Comparison of ENCODE assay signal across 8 mouse cellular contexts in the genomic region with DNA sequence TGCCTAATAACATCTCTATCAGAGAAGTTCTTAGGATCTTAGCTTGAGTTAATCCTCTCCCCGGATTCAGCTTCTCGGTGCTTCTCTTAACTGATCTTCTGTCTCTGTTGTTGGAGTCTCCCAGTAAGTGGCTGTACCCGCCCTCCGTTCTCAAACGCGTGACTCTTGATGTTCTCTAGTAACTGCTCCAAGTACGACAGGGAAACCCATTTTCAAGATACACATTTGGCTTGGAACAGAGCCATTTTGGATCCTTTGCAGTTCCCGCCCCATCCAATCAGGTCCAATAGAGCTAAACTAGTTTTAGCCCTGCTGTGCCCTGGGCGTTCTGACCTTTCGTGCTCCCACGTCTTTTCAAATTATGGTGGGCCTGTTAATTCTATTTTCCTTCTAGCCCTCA. TPM values are rescaled to one million over a fixed set of nuclear protein-coding genes. Genes with fewer than 3 reads are reported as not detected.
A peak's percentile ranks its signal among the peaks of the same experiment; 100 is the strongest.
DNase-seq lines count a peak whose midpoint lies in the region; ATAC-seq and TF ChIP-seq lines count a peak whose summit lies in the region.

No protein-coding gene starts in this region.

- H3K36me3 ChIP-seq in hindbrain, postnatal 0 days (ENCODE audit: insufficient read depth, low read length), result 0 out of 2 replicates have a peak, but pooled peaks cover 1% of the 10 kb centered on the region

- TF ChIP-seq CTCF in hindbrain, postnatal 0 days (IDR thresholded peaks at IDR 0.05; ENCODE audit: low read depth), result no peak

- DNase-seq in CD4-positive, CD25-positive, alpha-beta regulatory T cell, adult 2 months (ENCODE audit: low read depth, low spot score), result peak; percentile 25
- DNase-seq in thymus, postnatal 4 days, result peak; percentile 24
- DNase-seq in thymus, postnatal 36 days, result no peak
- DNase-seq in hindbrain, postnatal 0 days (ENCODE audit: low spot score), result peak; percentile 13
- peak; percentile 35 for DNase-seq in lung, postnatal 36 days
- DNase-seq in right cerebral cortex, postnatal 10 days (ENCODE audit: low spot score in 2 of 2), result no peak
- no peak for DNase-seq in adrenal gland, postnatal 14 days

- WGBS in hindbrain, postnatal 0 days, result 8% methylated on average over 11 of the region's 11 CpGs

- H3K4me1 ChIP-seq in hindbrain, postnatal 0 days (ENCODE audit: insufficient read depth, low read length), result no peaks in the 10 kb centered on the region

- H3K27ac ChIP-seq in hindbrain, postnatal 0 days, result peak overlapping the region; percentile 88; the same call in 1 of the 2 replicates

- H3K9ac ChIP-seq in hindbrain, postnatal 0 days (replicated peaks; ENCODE audit: low read length), result peak overlapping the region; percentile 58

- no peak for ATAC-seq in CD4-positive, CD25-positive, alpha-beta regulatory T cell, adult 4 months
- no peak for ATAC-seq in hindbrain, postnatal 0 days

- H3K4me3 ChIP-seq in hindbrain, postnatal 0 days (ENCODE audit: low read length), result peak overlapping the region; percentile 65

- no peaks in the 10 kb centered on the region for H3K9me3 ChIP-seq in hindbrain, postnatal 0 days (ENCODE audit: low read length)

- H3K4me2 ChIP-seq in hindbrain, postnatal 0 days (ENCODE audit: low read depth, low read length), result peak overlapping the region; percentile 97

- H3K27me3 ChIP-seq in hindbrain, postnatal 0 days (ENCODE audit: insufficient read depth, low read length), result no peaks in the 10 kb centered on the region

RNA-seq across cellular contexts. Expression of a gene that starts 0.7 kb away (rescaled TPM):
- 1 to 10 TPM; 4.2 to 4.6 TPM for polyA plus RNA-seq in CD4-positive, CD25-positive, alpha-beta regulatory T cell, adult 4 months (2017; shearing (Covaris generic))
- 3.4 and 4.5 TPM in 2 replicates for total RNA-seq in hindbrain, postnatal 0 days (2014; rRNA removed)
- polyA plus RNA-seq in hindbrain, postnatal 0 days (2015; fragmentation: Nextera tagmentation; extraction: Ambion mirVana), result 1.8 and 2.3 TPM in 2 replicates
- total RNA-seq in adrenal gland, postnatal 14 days (2021), result 4.2 and 4.5 TPM in 2 replicates

RNA-seq across cellular contexts. Expression of a gene that starts 41.4 kb away (rescaled TPM):
- not detected for polyA plus RNA-seq in CD4-positive, CD25-positive, alpha-beta regulatory T cell, adult 4 months (2017; shearing (Covaris generic))
- not detected in 2 replicates for total RNA-seq in hindbrain, postnatal 0 days (2014; rRNA removed)
- polyA plus RNA-seq in hindbrain, postnatal 0 days (2015; fragmentation: Nextera tagmentation; extraction: Ambion mirVana), result 0.28 and 0.34 TPM in 2 replicates
- total RNA-seq in adrenal gland, postnatal 14 days (2021), result not detected in 2 replicates

RNA-seq across cellular contexts. Expression of a gene that starts 53.9 kb away (rescaled TPM):
- not detected for polyA plus RNA-seq in CD4-positive, CD25-positive, alpha-beta regulatory T cell, adult 4 months (2017; shearing (Covaris generic))
- 10.6 and 20.1 TPM in 2 replicates for total RNA-seq in hindbrain, postnatal 0 days (2014; rRNA removed)
- 3.1 and 3.7 TPM in 2 replicates for polyA plus RNA-seq in hindbrain, postnatal 0 days (2015; fragmentation: Nextera tagmentation; extraction: Ambion mirVana)
- 47.3 and 53.1 TPM in 2 replicates for total RNA-seq in adrenal gland, postnatal 14 days (2021)

Comparison
In these comparisons a context has a peak if more than half of its experiments do, and no peak if none do; other contexts are left out.
1. DNase-seq: peak in CD4-positive, CD25-positive, alpha-beta regulatory T cell, adult 2 months (single experiment), thymus, postnatal 4 days (single experiment), hindbrain, postnatal 0 days (single experiment) and lung, postnatal 36 days (single experiment); none in thymus, postnatal 36 days (0 of 2), right cerebral cortex, postnatal 10 days (0 of 2) and adrenal gland, postnatal 14 days (single experiment).